Mouse (Mus musculus) retina, embryonic 14.5 days (tissue): ENCODE measurements around the gene R3hdm1.
"Not testable (repeated sequence)": the region's sequence is repeated elsewhere in the genome, so short reads cannot be mapped to it uniquely, and the experiment has no call there.

Experiments used
- DNase-seq: peaks from one replicate; pipeline ENCODE4 v3.0.0-alpha.2; 2015; ENCODE audit warnings: low spot score

The R3hdm1 gene

DNA sequence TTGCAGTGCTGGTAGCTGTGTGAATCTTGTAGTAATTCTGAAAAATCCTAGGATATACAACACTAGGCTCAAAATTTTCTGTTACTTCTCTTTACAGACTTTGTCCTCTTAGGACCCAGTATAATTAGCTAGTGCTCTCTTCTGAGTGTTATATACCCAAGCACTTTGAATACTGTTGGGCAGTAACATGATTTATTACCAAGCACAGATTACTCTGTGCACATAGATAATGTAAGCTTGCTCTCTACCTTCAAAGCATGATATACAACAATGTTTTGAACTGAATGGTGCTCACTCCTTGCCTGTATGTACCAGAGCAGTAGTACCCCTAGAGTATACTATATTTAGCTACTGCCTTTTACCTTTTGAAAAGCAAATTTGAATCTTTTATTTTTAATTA, 33.1 kb downstream of the R3hdm1 start:
- DNase-seq, result not testable (repeated sequence)

- DNase-seq, result peak; percentile 35
Observed at GRCm38 (mm10) chr1:128141039-128141438, 37.9 kb downstream of the R3hdm1 start.

DNA sequence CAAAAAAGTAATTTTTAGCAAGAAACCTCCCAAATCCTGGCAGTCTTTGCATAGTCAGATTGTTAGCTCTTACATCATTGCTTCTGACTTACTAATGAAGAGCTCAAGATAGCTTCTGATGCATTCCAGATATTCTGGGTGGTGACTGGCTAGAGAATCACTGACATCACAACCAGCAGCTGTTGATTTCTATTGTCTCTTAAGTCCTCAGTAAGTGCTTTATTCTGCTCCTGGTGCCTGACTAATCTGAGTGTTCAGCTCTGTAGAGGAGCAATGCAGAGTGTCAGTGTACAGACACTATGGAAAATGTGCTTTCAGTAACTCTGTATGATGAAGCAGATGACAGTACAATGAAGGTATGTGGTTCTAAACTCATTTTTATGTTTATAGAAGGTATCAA, 38.6 kb downstream of the R3hdm1 start:
- DNase-seq, result peak; percentile 42

GRCm38 (mm10) chr1:128166956-128167355, 63.9 kb downstream of the R3hdm1 start:
- DNase-seq, result no peak

DNA sequence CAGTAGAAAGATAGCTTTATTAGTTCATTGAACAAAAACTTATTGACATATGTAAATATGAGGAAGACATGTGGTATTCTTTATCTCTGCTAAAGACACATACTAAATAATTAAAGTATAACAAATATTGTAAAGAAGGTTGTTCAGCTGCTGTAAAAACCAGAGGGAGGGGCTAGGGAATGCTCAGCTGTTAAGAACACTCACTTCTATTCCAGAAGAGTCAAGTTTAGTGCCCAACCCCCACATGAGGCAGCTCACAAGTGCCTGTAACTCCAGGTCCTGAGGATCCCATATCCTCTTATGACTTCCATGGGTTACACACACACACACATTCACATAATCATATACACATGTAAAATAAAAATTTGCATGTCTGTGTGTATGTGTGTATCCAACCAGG, 67.0 kb downstream of the R3hdm1 start:
- no peak for DNase-seq

DNA sequence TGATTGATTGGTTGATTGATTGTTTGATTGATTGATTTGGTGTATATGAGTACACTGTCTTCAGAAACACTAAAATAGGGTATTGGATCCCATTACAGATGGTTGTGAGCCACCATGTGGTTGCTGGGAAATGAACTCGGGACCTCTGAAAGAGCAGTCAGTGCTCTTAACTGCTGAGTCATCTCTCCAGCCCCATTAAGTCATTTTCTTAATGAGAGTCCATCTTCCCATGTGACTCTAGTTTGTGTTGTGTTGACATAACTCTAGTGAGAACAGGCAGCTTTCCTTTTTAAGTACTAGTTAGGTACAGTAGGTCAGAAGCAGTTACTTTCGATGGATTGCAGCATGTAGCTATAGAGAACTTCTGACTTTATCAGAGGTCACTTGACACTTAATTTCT, 88.3 kb downstream of the R3hdm1 start:
- no peak for DNase-seq

DNA sequence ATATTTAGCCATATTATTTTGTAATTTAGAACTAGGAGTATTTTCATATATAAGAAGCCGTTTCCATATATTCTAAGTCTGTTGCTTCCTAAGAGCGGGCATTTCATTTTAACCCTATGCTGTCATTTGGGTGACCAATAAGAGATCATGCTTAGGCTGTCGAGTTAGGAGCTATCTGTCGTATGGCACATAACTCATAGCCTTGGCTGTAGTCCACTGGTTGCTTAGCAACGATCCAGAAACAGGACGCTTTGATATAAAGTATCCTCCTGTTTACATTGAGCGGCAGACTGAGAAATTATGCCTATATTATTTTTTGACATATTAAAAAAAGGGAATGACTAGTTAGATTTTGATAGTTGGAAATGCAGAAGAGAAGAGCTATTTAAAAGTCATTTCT, 89.3 kb downstream of the R3hdm1 start:
- DNase-seq, result no peak

DNA sequence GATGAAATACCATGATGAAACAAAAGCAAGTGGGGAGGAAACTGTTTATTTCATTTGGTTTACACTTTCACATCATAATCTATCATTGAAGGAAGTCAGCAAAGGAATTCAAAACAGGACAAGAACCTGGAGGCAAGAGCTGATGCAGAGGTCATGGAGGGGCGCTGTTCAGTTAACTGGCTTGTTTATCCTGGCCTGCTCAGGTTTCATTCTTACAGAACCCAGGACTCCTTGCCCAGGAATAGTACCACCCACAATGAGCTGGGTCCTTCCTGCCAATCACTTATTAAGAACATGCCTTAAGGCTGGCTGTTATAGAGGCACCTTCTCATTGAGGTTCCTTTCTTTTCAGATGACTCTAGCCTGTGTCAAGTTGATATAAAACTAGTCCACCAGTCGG, 90.9 kb downstream of the R3hdm1 start:
- no peak for DNase-seq

DNA sequence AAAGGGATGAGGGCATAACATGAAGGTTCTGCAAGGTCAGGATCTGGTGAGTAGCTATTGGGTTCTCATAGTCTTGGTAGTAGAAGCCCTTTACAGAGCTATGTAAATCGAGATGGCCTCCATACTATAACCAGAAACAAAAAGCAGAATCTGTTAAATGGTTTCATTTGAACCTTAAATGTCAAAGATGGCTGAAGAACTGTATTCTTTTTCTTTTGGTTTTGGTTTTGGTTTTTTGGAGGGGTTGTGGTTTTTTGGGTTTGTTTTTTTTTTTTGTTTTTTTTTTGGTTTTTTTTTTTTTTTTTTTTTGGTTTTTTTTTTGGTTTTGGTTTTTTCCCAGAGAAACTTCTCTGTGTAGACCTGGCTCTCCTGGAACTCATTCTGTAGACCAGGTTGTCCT, 94.3 kb downstream of the R3hdm1 start:
- no peak for DNase-seq

DNA sequence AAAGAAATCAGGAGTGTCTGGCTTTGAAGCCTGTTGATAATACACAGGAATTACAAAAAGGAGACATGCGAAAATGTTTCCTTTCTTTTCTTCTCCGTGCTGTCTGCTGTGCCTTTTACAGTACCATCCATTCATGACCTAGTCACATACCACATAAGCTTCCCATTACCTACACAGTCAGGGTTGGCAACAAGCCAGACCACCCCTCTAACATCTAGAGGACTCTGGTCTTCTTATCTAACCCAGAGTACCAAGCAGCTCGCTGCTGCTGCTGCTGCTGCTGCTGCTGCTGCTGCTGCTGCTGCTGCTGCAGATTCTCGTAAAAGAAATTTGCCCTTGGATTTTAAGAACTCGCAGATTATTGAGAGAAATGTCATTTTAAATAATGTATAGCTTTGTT, 110.2 kb downstream of the R3hdm1 start:
- DNase-seq, result no peak

- DNase-seq, result no peak
Observed at GRCm38 (mm10) chr1:128221886-128222285, 118.8 kb downstream of the R3hdm1 start.

DNA sequence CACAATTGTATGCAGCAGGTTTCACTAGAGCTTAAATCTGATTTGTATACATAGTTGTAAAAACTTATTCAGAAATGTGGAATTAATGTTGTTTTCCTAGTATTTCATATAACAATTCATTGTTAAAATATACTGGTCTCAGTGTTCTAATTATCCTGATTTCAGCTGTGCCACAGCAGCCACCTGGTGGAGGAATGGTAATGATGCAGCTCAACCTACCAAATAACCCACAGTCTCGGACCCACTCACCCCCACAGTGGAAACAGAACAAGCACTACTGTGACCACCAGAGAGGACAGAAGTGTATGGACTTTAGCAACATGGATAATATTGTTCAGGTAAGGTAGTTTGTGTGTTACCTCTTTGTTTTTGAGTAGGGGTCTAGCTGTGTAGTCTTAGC, 120.2 kb downstream of the R3hdm1 start:
- DNase-seq, result peak; percentile 43

GRCm38 (mm10) chr1:128235181-128235580, 132.1 kb downstream of the R3hdm1 start:
- DNase-seq, result no peak

DNA sequence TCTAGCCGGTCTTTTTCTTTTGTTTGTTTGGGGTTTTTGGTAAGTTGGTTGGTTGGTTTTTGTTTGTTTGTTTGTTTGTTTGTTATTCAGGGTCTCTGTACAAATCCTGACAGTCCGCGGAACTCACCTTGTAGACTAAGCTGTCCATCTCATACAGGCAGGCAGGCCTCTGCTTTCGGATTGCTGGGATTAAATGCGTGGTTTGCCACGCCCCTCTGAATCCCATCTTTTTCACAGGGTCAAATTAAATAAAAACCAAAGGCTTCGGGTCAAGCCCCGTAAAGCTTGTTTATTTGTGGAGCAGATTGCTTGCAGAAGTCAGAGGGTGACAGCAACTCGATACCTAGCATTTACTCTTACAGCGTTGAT, 140.5 kb downstream of the R3hdm1 start, which contains the start of gene Ubxn4:
TSS of gene Ubxn4 (plus strand) at position 338 of the 369 bp plus-strand sequence.
- DNase-seq, result no peak

DNA sequence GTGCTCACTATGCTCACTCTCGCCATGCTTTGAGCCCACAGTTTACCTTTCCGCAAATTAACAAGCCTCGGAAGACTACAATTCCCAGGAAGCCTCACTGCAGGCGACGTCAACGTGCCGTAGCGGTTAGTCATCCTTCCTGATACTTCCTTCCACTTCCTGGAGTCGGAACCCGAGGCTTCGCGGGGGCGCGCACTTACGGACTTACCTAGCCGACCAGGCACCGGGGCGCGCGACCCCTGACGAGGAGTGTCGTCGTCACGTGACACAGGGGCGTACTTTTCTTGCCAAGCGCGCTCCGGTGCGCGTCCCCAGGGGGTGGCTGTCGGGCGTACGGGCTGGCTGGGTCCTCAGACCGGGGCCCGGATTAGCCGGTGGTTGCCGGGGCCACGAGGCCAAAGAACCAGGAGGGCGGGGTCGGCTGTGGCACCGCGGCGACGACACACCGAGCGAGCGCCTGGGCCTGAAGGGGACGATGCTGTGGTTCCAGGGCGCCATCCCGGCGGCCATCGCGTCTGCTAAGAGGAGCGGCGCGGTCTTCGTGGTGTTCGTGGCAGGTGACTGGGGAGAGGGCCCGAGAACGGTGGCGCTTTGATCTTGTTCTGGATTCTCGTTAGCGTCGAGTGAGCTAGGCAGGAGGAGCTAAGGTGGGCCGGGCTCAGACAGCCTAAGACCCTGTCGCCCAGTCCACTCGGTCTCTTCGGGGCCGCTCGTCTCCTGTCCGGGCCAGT, 141.1 kb downstream of the R3hdm1 start:
- DNase-seq, result peak; percentile 96

GRCm38 (mm10) chr1:128244727-128245355, 141.7 kb downstream of the R3hdm1 start:
- peak; percentile 48 for DNase-seq

DNA sequence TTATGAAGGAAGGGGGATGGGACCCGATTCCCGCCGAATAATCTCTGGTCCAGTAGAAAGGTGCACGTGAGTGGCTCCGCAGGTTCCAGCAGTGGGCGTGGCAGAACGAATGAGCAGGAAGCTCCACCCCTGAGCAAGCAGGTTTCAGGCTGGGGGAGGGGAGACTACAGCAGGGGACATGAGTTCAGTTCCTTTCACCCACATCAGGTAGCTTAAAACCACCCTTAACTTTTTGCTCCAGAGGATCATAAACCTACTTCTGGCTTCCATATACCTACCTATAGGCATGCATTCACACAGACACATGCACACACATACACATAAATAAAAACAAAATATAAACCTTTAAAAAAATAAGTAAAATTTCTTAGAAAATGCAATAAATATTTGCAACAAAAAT, 164.0 kb downstream of the R3hdm1 start:
- not testable (repeated sequence) for DNase-seq

GRCm38 (mm10) chr1:128270731-128271130, 167.6 kb downstream of the R3hdm1 start:
- DNase-seq, result no peak

DNA sequence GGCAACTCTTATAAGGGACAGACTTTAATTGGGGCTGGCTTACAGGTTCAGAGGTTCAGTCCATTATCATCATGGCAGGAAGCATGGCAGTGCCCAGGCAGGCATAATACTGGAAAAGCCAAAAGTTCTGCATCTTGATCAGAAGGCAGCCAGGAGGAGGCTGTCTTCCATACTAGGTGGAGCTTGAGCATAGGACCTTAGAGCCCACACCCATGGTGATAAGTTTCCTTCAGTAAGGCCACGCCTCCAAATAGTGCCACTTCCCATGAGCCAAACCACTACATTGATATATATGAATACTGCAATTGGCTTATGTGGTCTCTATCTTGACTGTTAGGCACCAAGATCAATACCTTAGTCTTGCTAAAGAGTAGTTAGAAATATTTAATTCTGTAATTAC, 172.8 kb downstream of the R3hdm1 start:
- DNase-seq, result no peak

DNA sequence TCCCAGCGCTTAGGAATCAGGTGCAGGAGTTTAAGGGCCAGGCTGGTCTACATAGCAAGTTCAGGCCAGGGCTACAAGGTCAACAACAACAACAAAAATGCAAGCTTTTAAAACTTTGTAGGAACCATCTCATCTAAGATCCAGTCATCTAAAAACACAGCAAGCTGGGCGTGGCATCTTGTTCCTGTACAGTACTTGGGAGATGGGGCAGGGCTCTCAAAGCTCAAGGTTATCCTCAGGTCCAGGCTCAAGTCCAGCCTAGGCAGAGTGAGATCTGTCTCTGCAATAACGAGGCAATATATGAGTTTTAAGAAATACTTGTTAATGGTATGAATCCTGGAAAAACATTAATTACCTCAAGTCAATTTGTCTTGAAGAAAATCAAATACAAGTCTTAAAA, 175.5 kb downstream of the R3hdm1 start:
- no peak for DNase-seq

- peak; percentile 22 for DNase-seq
Observed at GRCm38 (mm10) chr1:128281753-128282152, 178.7 kb downstream of the R3hdm1 start.

GRCm38 (mm10) chr1:128282924-128283323, 179.8 kb downstream of the R3hdm1 start:
- no peak for DNase-seq

GRCm38 (mm10) chr1:128284157-128284690, 181.1 kb downstream of the R3hdm1 start:
- no peak for DNase-seq

- DNase-seq, result no peak
Observed at GRCm38 (mm10) chr1:128285136-128285535, 182.0 kb downstream of the R3hdm1 start.
